Mouse (Mus musculus) lung, postnatal 0 days (tissue): ENCODE results near the gene Anks1.

Source experiments
- CTCF ChIP-seq: IDR thresholded peaks from 2 replicates; pipeline ENCODE4 v1.5.1; 2016; ENCODE audit warnings: antibody characterized with exemption, mild to moderate bottlenecking
- EP300 ChIP-seq: IDR thresholded peaks from 2 replicates; pipeline ENCODE4 v1.6.1; 2016; ENCODE audit warnings: antibody characterized with exemption, mild to moderate bottlenecking, control low read depth

GRCm38 (mm10) chr17:28082863-28083262 is 173.8 kb downstream of the Anks1 start:
- TF ChIP-seq CTCF (no peak), EP300 (no peak)
